Mouse (Mus musculus) liver, embryonic 13.5 days (tissue): Measurements from ENCODE around the gene Casz1. TPM values are rescaled to one million over a fixed set of nuclear protein-coding genes. Genes with fewer than 3 reads are reported as not detected.

Experiments used
- ATAC-seq: fragments of 200-750 bp; cut with Nextera tagmentation; 2 replicates; pipeline ENCODE4 v1.8.0; 2017; ENCODE audit warnings: low read depth, mild to moderate bottlenecking, moderate number of reproducible peaks, moderate library complexity
- DNase-seq: peaks from one replicate; pipeline ENCODE4 v3.0.0; 2022
- H3K27ac ChIP-seq: fragments of 300-500 bp; sonication (generic); 2 replicates; pipeline ENCODE4 v1.5.1; 2015; ENCODE audit warnings: moderate library complexity, mild to moderate bottlenecking, inconsistent platforms
- H3K27me3 ChIP-seq: fragments of 300-500 bp; sonication (generic); 2 replicates; pipeline ENCODE4 v1.6.1; 2015; ENCODE audit warnings: mild to moderate bottlenecking, inconsistent platforms
- H3K36me3 ChIP-seq: fragments of 300-500 bp; sonication (generic); 2 replicates; pipeline ENCODE4 v1.6.1; 2015; ENCODE audit warnings: mild to moderate bottlenecking, inconsistent platforms
- H3K4me1 ChIP-seq: fragments of 300-500 bp; sonication (generic); replicated peaks from 2 replicates; pipeline ENCODE4 v1.6.1; 2015; ENCODE audit warnings: inconsistent platforms
- H3K4me2 ChIP-seq: fragments of 300-500 bp; sonication (generic); 2 replicates; pipeline ENCODE4 v1.6.1; 2015; ENCODE audit warnings: inconsistent platforms, mild to moderate bottlenecking, moderate library complexity
- H3K4me3 ChIP-seq: fragments of 300-500 bp; sonication (generic); replicated peaks from 2 replicates; pipeline ENCODE4 v1.5.1; 2015; ENCODE audit warnings: mild to moderate bottlenecking, inconsistent platforms
- H3K9ac ChIP-seq: fragments of 300-500 bp; sonication (generic); 2 replicates; pipeline ENCODE4 v1.6.1; 2015; ENCODE audit warnings: mild to moderate bottlenecking, inconsistent platforms
- H3K9me3 ChIP-seq: fragments of 300-500 bp; sonication (generic); replicated peaks from 2 replicates; pipeline ENCODE4 v1.6.1; 2016; ENCODE audit warnings: inconsistent platforms
- WGBS: fragments of 180-500 bp; shearing (Covaris S2); methylation state at CpG from one replicate; pipeline ENCODE4 v1.1.7; 2015; ENCODE audit not compliant: insufficient replicate concordance; 5-methylcytosine and 5-hydroxymethylcytosine counted together
- polyA plus RNA-seq: library from polyadenylated mRNA; unstranded; fragments of >200 nt; fragmentation: Nextera tagmentation; extraction: Ambion mirVana; gene quantifications from 2 replicates; pipeline ENCODE4 v1.2.1, GENCODE M21; 2015

Casz1 gene
- polyA plus RNA-seq, 1 experiment from 2014 or later: 0.45 TPM

GRCm38 (mm10) chr4:148803636-148804035 is 593 bp upstream of the Casz1 start:
- Histone ChIP-seq H3K4me3 (no peak overlapping the region), H3K4me1 (peaks cover 15% of the 10 kb centered on the region; the same call in 1 of the 2 replicates), H3K9me3 (no peaks in the 10 kb centered on the region), H3K4me2 (peak overlapping the region; percentile 67; the same call in 1 of the 2 replicates), H3K9ac (no peak overlapping the region), H3K27me3 (peaks cover 91% of the 10 kb centered on the region), H3K27ac (no peak overlapping the region), H3K36me3 (no peaks in the 10 kb centered on the region)
- ATAC-seq (no peak), DNase-seq (no peak)
- WGBS: 10% methylated on average over 10 of the region's 10 CpGs

GRCm38 (mm10) chr4:148804780-148805160 is 541 bp downstream of the Casz1 start:
- Histone ChIP-seq H3K27me3 (peaks cover 93% of the 10 kb centered on the region), H3K9me3 (no peaks in the 10 kb centered on the region), H3K4me2 (peak overlapping the region; percentile 67), H3K4me3 (peak overlapping the region; percentile 49), H3K27ac (no peak overlapping the region), H3K4me1 (peaks cover 15% of the 10 kb centered on the region; the same call in 1 of the 2 replicates), H3K36me3 (no peaks in the 10 kb centered on the region), H3K9ac (no peak overlapping the region)
- DNase-seq (no peak), ATAC-seq (no peak)
- 2% methylated on average over 14 of the region's 16 CpGs for WGBS

GRCm38 (mm10) chr4:148805161-148805810 is 1.1 kb downstream of the Casz1 start:
- 2% methylated on average over 41 of the region's 42 CpGs for WGBS

GRCm38 (mm10) chr4:148805811-148806747 is 1.9 kb downstream of the Casz1 start:
- Histone ChIP-seq H3K4me2 (peak overlapping the region; percentile 67), H3K9me3 (no peaks in the 10 kb centered on the region), H3K4me1 (peaks cover 15% of the 10 kb centered on the region; the same call in 1 of the 2 replicates), H3K4me3 (peak overlapping the region; percentile 49), H3K9ac (no peak overlapping the region), H3K27ac (no peak overlapping the region), H3K27me3 (peaks cover 99% of the 10 kb centered on the region), H3K36me3 (no peaks in the 10 kb centered on the region)
- DNase-seq (no peak), ATAC-seq (no peak)
- 2% methylated on average over 61 of the region's 64 CpGs for WGBS

More at GRCm38 (mm10) chr4:148805161-148805810, 1.1 kb downstream of the Casz1 start:
- Histone ChIP-seq H3K4me2 (peak overlapping the region; percentile 67), H3K27me3 (peaks cover 98% of the 10 kb centered on the region), H3K9me3 (no peaks in the 10 kb centered on the region), H3K4me1 (peaks cover 15% of the 10 kb centered on the region; the same call in 1 of the 2 replicates), H3K36me3 (no peaks in the 10 kb centered on the region), H3K27ac (no peak overlapping the region), H3K9ac (no peak overlapping the region), H3K4me3 (peak overlapping the region; percentile 49)
- DNase-seq (no peak), ATAC-seq (0 out of 2 replicates have a peak, but pooled peaks have one; percentile 41)

GRCm38 (mm10) chr4:148806836-148807235 is 2.6 kb downstream of the Casz1 start:
- H3K4me2 ChIP-seq: peak overlapping the region; percentile 35
- H3K9me3 ChIP-seq: no peaks in the 10 kb centered on the region
- H3K9ac ChIP-seq: no peak overlapping the region
- no peak for DNase-seq
- H3K27ac ChIP-seq: no peak overlapping the region
- no peak for ATAC-seq
- no peaks in the 10 kb centered on the region for H3K36me3 ChIP-seq
- H3K4me1 ChIP-seq: peaks cover 15% of the 10 kb centered on the region; the same call in 1 of the 2 replicates
- H3K4me3 ChIP-seq: peak overlapping the region; percentile 22
- 1% methylated on average over 24 of the region's 26 CpGs for WGBS
- peaks cover 99% of the 10 kb centered on the region for H3K27me3 ChIP-seq

GRCm38 (mm10) chr4:148807397-148807796 is 3.2 kb downstream of the Casz1 start:
- no peak overlapping the region for H3K27ac ChIP-seq
- ATAC-seq (no peak), DNase-seq (no peak)
- no peaks in the 10 kb centered on the region for H3K36me3 ChIP-seq
- WGBS: 3% methylated on average over 9 of the region's 9 CpGs
- no peak overlapping the region for H3K4me2 ChIP-seq
- no peak overlapping the region for H3K9ac ChIP-seq
- H3K9me3 ChIP-seq: no peaks in the 10 kb centered on the region
- peaks cover 15% of the 10 kb centered on the region; the same call in 1 of the 2 replicates for H3K4me1 ChIP-seq
- no peak overlapping the region for H3K4me3 ChIP-seq
- H3K27me3 ChIP-seq: peaks cover 99% of the 10 kb centered on the region

- Histone ChIP-seq H3K9ac (no peak overlapping the region), H3K4me1 (peaks cover 9% of the 10 kb centered on the region; the same call in 1 of the 2 replicates), H3K4me3 (no peak overlapping the region), H3K27me3 (peaks cover 97% of the 10 kb centered on the region), H3K4me2 (no peak overlapping the region), H3K9me3 (no peaks in the 10 kb centered on the region), H3K36me3 (no peaks in the 10 kb centered on the region), H3K27ac (no peak overlapping the region)
- DNase-seq (no peak), ATAC-seq (no peak)
- 33% methylated on average over 2 of the region's 2 CpGs for WGBS
Observed at GRCm38 (mm10) chr4:148808839-148809238, 4.6 kb downstream of the Casz1 start.

GRCm38 (mm10) chr4:148810706-148811105 is 6.5 kb downstream of the Casz1 start:
- Histone ChIP-seq H3K36me3 (no peaks in the 10 kb centered on the region), H3K4me1 (peaks cover 6% of the 10 kb centered on the region; the same call in 1 of the 2 replicates), H3K27ac (no peak overlapping the region), H3K4me3 (no peak overlapping the region), H3K9me3 (no peaks in the 10 kb centered on the region), H3K27me3 (peaks cover 90% of the 10 kb centered on the region), H3K9ac (no peak overlapping the region), H3K4me2 (no peak overlapping the region)
- 59% methylated on average over 9 of the region's 9 CpGs for WGBS
- ATAC-seq: no peak
- DNase-seq: no peak

- Histone ChIP-seq H3K9ac (no peak overlapping the region), H3K27ac (no peak overlapping the region), H3K9me3 (no peaks in the 10 kb centered on the region), H3K27me3 (peaks cover 90% of the 10 kb centered on the region), H3K36me3 (no peaks in the 10 kb centered on the region), H3K4me3 (no peak overlapping the region), H3K4me1 (no peaks in the 10 kb centered on the region; the same call in 1 of the 2 replicates), H3K4me2 (no peak overlapping the region)
- ATAC-seq: no peak
- DNase-seq: no peak
- WGBS: 23% methylated on average over 10 of the region's 10 CpGs
Observed at GRCm38 (mm10) chr4:148811940-148812339, 7.7 kb downstream of the Casz1 start.

- DNase-seq: no peak
- Histone ChIP-seq H3K4me2 (no peak overlapping the region), H3K36me3 (no peaks in the 10 kb centered on the region), H3K9me3 (no peaks in the 10 kb centered on the region), H3K4me3 (no peak overlapping the region), H3K4me1 (no peaks in the 10 kb centered on the region), H3K27me3 (peaks cover 83% of the 10 kb centered on the region), H3K9ac (no peak overlapping the region), H3K27ac (no peak overlapping the region)
- 53% methylated on average over 6 of the region's 6 CpGs for WGBS
- no peak for ATAC-seq
Observed at GRCm38 (mm10) chr4:148813247-148813646, 9.0 kb downstream of the Casz1 start.

- Histone ChIP-seq H3K9ac (no peak overlapping the region), H3K27ac (no peak overlapping the region), H3K4me3 (no peak overlapping the region), H3K4me1 (no peaks in the 10 kb centered on the region), H3K36me3 (no peaks in the 10 kb centered on the region), H3K4me2 (no peak overlapping the region), H3K9me3 (no peaks in the 10 kb centered on the region), H3K27me3 (peaks cover 60% of the 10 kb centered on the region)
- no peak for DNase-seq
- 19% methylated on average over 14 of the region's 14 CpGs for WGBS
- no peak for ATAC-seq
Observed at GRCm38 (mm10) chr4:148816556-148816955, 12.3 kb downstream of the Casz1 start.
